Mouse (Mus musculus): ENCODE measurements around the gene Nlrc4. TPM values are rescaled to one million over a fixed set of nuclear protein-coding genes. Genes with fewer than 3 reads are reported as not detected.

Gene Nlrc4
- total and polyA plus RNA-seq, 3 experiments = 1.9 to 6.0 (median 3.3) TPM

GRCm38 (mm10) chr17:74397173-74397572 lies 61.8 kb downstream of the Nlrc4 start:
- Histone ChIP-seq H3K27ac (ENCODE audit: insufficient read depth, low read depth) (no peak overlapping the region), H3K4me3 (replicated peaks in 1 of 3; ENCODE audit: low read depth in 2 of 3, low read length in 2 of 3, poor library complexity in 1 of 3) (no peak overlapping the region), H3K9me3 (replicated peaks; ENCODE audit: low read length) (no peaks in the 10 kb centered on the region), H3K36me3 (replicated peaks in 1 of 2; ENCODE audit: control insufficient read depth in 1 of 2, insufficient read depth in 1 of 2, low read length in 1 of 2) (peaks cover 7 to 23% of the 10 kb centered on the region in 2 experiments), H3K4me2 (ENCODE audit: insufficient read depth, low read depth, poor library complexity, severe bottlenecking) (0 out of 2 replicates have a peak overlapping the region, but pooled peaks have one; percentile 97), H3K4me1 (ENCODE audit: control insufficient read depth in 1 of 2, insufficient read depth in 2 of 2) (peaks cover 4 to 17% of the 10 kb centered on the region in 2 experiments), H3K9ac (ENCODE audit: insufficient read depth, low read depth) (no peak overlapping the region), H3K27me3 (replicated peaks) (no peaks in the 10 kb centered on the region), H3K79me2 (replicated peaks; ENCODE audit: control insufficient read depth, extremely low read depth, insufficient read depth, poor library complexity, severe bottlenecking) (peaks cover 27% of the 10 kb centered on the region)
- in situ Hi-C loops (cut with MboI; ENCODE audit: low pct_ligation_motif_present, low pct_unique_long_range_greater_than_20kb, low sequenced_read_pairs) (no loop called here), dilution Hi-C loops (cut with MboI; ENCODE audit: extremely low pct_ligation_motif_present, extremely low pct_unique_long_range_greater_than_20kb, low sequenced_read_pairs) (no loop called here)
- no peak for TF ChIP-seq ZKSCAN1 (IDR thresholded peaks at IDR 0.05; ENCODE audit: borderline replicate concordance, low read depth, low read length)
- TF ChIP-seq JUND (conservative IDR thresholded peaks at IDR 0.05; ENCODE audit: low read depth, low read length) = no peak
- no peak for TF ChIP-seq HCFC1 (IDR thresholded peaks at IDR 0.05; ENCODE audit: low read depth, low read length)
- no peak for TF ChIP-seq RAD21 (IDR thresholded peaks at IDR 0.05; ENCODE audit: low read depth, low read length)
- no peak for TF ChIP-seq USF1 (IDR thresholded peaks at IDR 0.05; ENCODE audit: low read depth, low read length)
- TF ChIP-seq NELFE (IDR thresholded peaks at IDR 0.05; ENCODE audit: low read depth, low read length) = no peak
- peak; percentile 42 for DNase-seq (ENCODE audit: extremely low read depth)

DNA sequence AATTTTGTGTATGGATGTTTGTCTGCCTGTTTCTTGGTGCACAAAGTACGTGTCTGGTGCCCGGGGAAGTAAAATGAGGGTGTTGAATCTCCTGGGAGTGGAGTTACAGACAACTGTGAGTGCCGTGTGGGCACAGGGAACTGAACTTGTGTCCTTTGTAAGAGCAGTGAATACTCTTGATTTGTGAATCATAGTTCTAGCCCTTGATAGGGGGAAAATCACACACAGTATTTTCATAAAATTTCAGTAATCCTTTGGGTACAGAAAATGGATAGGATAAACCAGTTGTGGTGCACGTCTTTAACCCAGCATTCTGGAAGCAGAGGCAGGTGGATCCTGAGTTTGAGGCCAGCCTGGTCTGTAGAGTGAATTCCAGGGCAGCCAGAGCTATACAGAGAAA lies 62.2 kb downstream of the Nlrc4 start:
- peak overlapping the region in 2 of 3 experiments; percentile 93 to 99 for H3K4me3 ChIP-seq (replicated peaks in 1 of 3; ENCODE audit: low read depth in 2 of 3, low read length in 2 of 3, poor library complexity in 1 of 3)
- peak; percentile 12 for DNase-seq (ENCODE audit: extremely low read depth)

DNA sequence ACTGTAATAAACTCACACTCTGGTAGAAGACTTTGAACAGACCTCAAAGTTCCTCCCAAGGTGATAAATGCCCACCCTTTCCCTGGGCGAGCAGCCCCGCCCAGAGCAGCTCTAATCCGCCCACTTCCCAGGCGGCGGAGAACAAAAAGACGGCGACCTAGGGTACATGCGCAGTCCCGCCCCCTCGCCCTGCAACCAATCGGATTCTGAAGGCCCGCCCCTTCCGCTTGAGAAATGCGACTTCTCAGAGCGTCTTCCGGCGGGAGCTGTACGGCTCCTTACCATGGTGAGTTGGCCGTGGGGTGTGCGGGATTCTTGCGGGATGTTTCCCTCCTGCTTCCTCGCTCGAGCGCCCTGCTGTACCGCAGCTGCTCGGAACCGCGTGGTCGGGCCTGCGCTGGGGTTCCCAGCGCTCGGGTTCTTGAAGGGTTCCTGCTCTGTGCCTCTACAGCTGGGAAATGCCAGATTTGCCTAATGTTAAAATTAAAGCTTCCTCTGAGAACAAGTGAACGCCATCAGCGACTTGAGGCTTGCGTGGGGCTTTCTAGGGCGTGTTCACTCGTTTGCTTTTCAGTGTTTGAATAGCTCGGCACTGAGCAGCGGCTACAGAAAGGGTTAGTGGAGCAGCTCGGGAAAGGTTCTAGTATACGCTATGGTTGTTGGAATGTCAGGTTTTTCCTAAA lies 63.4 kb downstream of the Nlrc4 start, which contains the start of gene Slc30a6:
Slc30a6 (plus strand) TSS at position 226 of the 683 bp plus-strand sequence.
- H3K27me3 ChIP-seq (replicated peaks) = no peaks in the 10 kb centered on the region
- H3K4me1 ChIP-seq (ENCODE audit: control insufficient read depth in 1 of 2, insufficient read depth in 2 of 2) = peaks cover 4 to 17% of the 10 kb centered on the region in 2 experiments
- peak within 1 kb of the TSS; percentile 96 for H3K9ac ChIP-seq (ENCODE audit: insufficient read depth, low read depth)
- peak; percentile 98 for DNase-seq (ENCODE audit: extremely low read depth)
- dilution Hi-C loops (cut with MboI; ENCODE audit: extremely low pct_ligation_motif_present, extremely low pct_unique_long_range_greater_than_20kb, low sequenced_read_pairs) = no loop called here
- in situ Hi-C loops (cut with MboI; ENCODE audit: low pct_ligation_motif_present, low pct_unique_long_range_greater_than_20kb, low sequenced_read_pairs) = no loop called here
- peaks cover 27% of the 10 kb centered on the region for H3K79me2 ChIP-seq (replicated peaks; ENCODE audit: control insufficient read depth, extremely low read depth, insufficient read depth, poor library complexity, severe bottlenecking)
- H3K36me3 ChIP-seq (replicated peaks in 1 of 2; ENCODE audit: control insufficient read depth in 1 of 2, insufficient read depth in 1 of 2, low read length in 1 of 2) = peaks cover 3 to 13% of the 10 kb centered on the region in 2 experiments
- H3K27ac ChIP-seq (ENCODE audit: insufficient read depth, low read depth) = peak within 1 kb of the TSS; percentile 0; the same call in 1 of the 2 replicates
- H3K9me3 ChIP-seq (replicated peaks; ENCODE audit: low read length) = no peaks in the 10 kb centered on the region
- H3K4me3 ChIP-seq (replicated peaks in 1 of 3; ENCODE audit: low read depth in 2 of 3, low read length in 2 of 3, poor library complexity in 1 of 3) = peak within 1 kb of the TSS; percentile 67 to 99 (median 93)
- H3K4me2 ChIP-seq (ENCODE audit: insufficient read depth, low read depth, poor library complexity, severe bottlenecking) = peak within 1 kb of the TSS; percentile 97
- peak; percentile 97 for TF ChIP-seq NELFE (IDR thresholded peaks at IDR 0.05; ENCODE audit: low read depth, low read length)
- peak; percentile 92 for TF ChIP-seq ZMIZ1 (IDR thresholded peaks at IDR 0.05; ENCODE audit: low read depth, low read length)
- TF ChIP-seq GABPA (IDR thresholded peaks at IDR 0.05; ENCODE audit: insufficient replicate concordance, low read depth, low read length) = no peak
- TF ChIP-seq E2F4 (IDR thresholded peaks at IDR 0.05; ENCODE audit: insufficient replicate concordance, low read depth, low read length) = 0 out of 2 replicates have a peak, but pooled peaks have one; percentile 7
- peak; percentile 74; the same call in 1 of the 2 replicates for TF ChIP-seq RCOR1 (conservative IDR thresholded peaks at IDR 0.05; ENCODE audit: low read depth, low read length)
- no peak for TF ChIP-seq EP300 (IDR thresholded peaks at IDR 0.05; ENCODE audit: low read length)
- peak; percentile 55; the same call in 1 of the 2 replicates for TF ChIP-seq MAZ (IDR thresholded peaks at IDR 0.05; ENCODE audit: low read depth, low read length)
- peak; percentile 75; the same call in 1 of the 2 replicates for TF ChIP-seq KAT2A (IDR thresholded peaks at IDR 0.05; ENCODE audit: insufficient replicate concordance, low read length)
- no peak; the same call in none of the 2 replicates for TF ChIP-seq MXI1 (IDR thresholded peaks at IDR 0.05; ENCODE audit: low read depth, low read length)
- no peak for TF ChIP-seq USF1 (IDR thresholded peaks at IDR 0.05; ENCODE audit: low read depth, low read length)
- TF ChIP-seq POLR2AphosphoS2 (IDR thresholded peaks at IDR 0.05; ENCODE audit: low read depth, low read length) = peak; percentile 89
- TF ChIP-seq ELF1 (IDR thresholded peaks at IDR 0.05; ENCODE audit: low read depth, low read length) = peak; percentile 74
- TF ChIP-seq POLR2A (IDR thresholded peaks at IDR 0.05; ENCODE audit: low read depth, low read length) = peak; percentile 97
- peak; percentile 89 for TF ChIP-seq TBP (conservative IDR thresholded peaks at IDR 0.05; ENCODE audit: low read depth, low read length)

More for the DNA sequence above, 62.2 kb downstream of the Nlrc4 start:
- Histone ChIP-seq H3K9me3 (replicated peaks; ENCODE audit: low read length) (no peaks in the 10 kb centered on the region), H3K27me3 (replicated peaks) (no peaks in the 10 kb centered on the region), H3K79me2 (replicated peaks; ENCODE audit: control insufficient read depth, extremely low read depth, insufficient read depth, poor library complexity, severe bottlenecking) (peaks cover 27% of the 10 kb centered on the region), H3K4me2 (ENCODE audit: insufficient read depth, low read depth, poor library complexity, severe bottlenecking) (peak overlapping the region; percentile 97), H3K36me3 (replicated peaks in 1 of 2; ENCODE audit: control insufficient read depth in 1 of 2, insufficient read depth in 1 of 2, low read length in 1 of 2) (peaks cover 3 to 19% of the 10 kb centered on the region in 2 experiments), H3K4me1 (ENCODE audit: control insufficient read depth in 1 of 2, insufficient read depth in 2 of 2) (peaks cover 4 to 17% of the 10 kb centered on the region in 2 experiments), H3K9ac (ENCODE audit: insufficient read depth, low read depth) (peak overlapping the region; percentile 96), H3K27ac (ENCODE audit: insufficient read depth, low read depth) (no peak overlapping the region)
- in situ Hi-C loops (cut with MboI; ENCODE audit: low pct_ligation_motif_present, low pct_unique_long_range_greater_than_20kb, low sequenced_read_pairs) = no loop called here
- TF ChIP-seq POLR2AphosphoS2 (IDR thresholded peaks at IDR 0.05; ENCODE audit: low read depth, low read length) = no peak
- no peak for TF ChIP-seq E2F4 (IDR thresholded peaks at IDR 0.05; ENCODE audit: insufficient replicate concordance, low read depth, low read length)
- TF ChIP-seq ELF1 (IDR thresholded peaks at IDR 0.05; ENCODE audit: low read depth, low read length) = no peak
- TF ChIP-seq MAX (IDR thresholded peaks at IDR 0.05; ENCODE audit: low read length) = no peak
- TF ChIP-seq IRF4 (IDR thresholded peaks at IDR 0.05; ENCODE audit: low read depth, low read length) = no peak
- TF ChIP-seq MYC (IDR thresholded peaks at IDR 0.05; ENCODE audit: low read depth, low read length) = no peak
- no peak for TF ChIP-seq GABPA (IDR thresholded peaks at IDR 0.05; ENCODE audit: insufficient replicate concordance, low read depth, low read length)
- TF ChIP-seq CHD1 (IDR thresholded peaks at IDR 0.05; ENCODE audit: low read depth, low read length) = no peak
- TF ChIP-seq UBTF (IDR thresholded peaks at IDR 0.05; ENCODE audit: low read depth, low read length) = no peak
- no peak for TF ChIP-seq USF1 (IDR thresholded peaks at IDR 0.05; ENCODE audit: low read depth, low read length)
- TF ChIP-seq JUND (conservative IDR thresholded peaks at IDR 0.05; ENCODE audit: low read depth, low read length) = no peak
- no peak for TF ChIP-seq MEF2A (IDR thresholded peaks at IDR 0.05; ENCODE audit: borderline replicate concordance, low read depth, low read length)
- TF ChIP-seq MAZ (IDR thresholded peaks at IDR 0.05; ENCODE audit: low read depth, low read length) = no peak
- TF ChIP-seq ZNF384 (IDR thresholded peaks at IDR 0.05; ENCODE audit: low read depth, low read length) = no peak
- dilution Hi-C loops (cut with MboI; ENCODE audit: extremely low pct_ligation_motif_present, extremely low pct_unique_long_range_greater_than_20kb, low sequenced_read_pairs) = no loop called here
